Mouse (Mus musculus): Measurements from ENCODE around the gene Pacsin1.

Gene Pacsin1

DNA sequence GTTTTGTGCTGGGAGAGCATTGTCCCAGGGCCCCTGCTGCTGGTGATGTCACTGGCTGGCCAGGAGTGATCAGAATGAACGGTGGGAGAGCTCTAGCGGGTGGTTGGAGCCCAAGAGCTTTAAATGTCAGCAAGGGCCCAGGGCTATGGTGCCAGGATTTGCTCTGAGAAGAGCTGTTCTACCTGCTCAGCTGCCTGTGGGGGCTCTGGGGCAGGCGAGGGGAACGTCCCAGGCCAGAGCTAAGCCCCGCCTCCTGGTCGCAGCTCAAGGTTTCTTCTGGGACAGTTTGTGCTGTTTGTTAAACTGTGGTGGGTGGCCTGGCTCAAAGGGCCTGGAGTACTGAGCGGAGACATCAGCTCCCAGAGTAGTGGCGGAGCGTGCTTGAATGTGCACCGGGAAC is 70.1 kb downstream of the Pacsin1 start:
- DNase-seq: no peak

DNA sequence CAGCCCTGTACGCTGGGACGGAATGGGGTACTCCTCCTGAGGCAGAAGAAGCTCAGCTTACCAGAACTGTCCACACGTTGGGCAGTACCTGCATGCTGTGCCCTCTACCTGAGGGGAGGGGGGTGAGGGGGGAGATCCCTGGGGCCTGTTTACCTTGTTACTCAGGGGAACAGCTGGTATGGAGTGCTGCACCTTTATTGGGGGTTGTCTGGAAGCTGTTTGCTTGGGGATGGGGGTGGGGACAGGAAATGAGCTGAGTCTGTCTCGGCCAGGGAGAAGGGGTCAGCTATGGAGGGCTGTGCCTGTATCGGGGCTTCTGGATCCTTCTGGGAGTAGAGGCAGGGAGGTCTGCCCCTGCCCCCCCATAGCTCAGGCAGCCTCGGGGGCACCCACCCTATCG is 71.2 kb downstream of the Pacsin1 start:
- no peak for DNase-seq

DNA sequence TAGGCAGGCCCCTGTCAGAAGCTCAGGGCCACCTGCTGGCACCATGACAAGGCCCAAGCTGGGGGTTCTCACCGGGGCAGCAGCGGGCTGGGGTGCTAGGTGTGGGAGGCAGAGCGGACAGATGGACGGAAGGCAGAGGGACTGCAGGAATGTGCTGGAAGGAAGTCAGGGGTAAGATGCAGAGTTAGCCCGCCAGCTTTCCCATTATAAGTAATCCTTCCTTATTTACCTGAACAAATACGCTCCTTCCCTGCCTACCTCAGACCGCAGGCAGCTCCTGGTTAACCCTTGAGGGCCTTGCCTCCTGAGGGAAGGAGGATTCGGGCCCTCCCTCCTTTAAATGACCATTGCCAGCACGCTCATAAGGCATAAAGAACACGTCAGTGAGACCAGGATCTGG is 73.5 kb downstream of the Pacsin1 start, which contains the start of gene Spdef:
Gene Spdef (minus strand): TSS at position 186 of the 400 bp plus-strand sequence.
- no peak for DNase-seq

DNA sequence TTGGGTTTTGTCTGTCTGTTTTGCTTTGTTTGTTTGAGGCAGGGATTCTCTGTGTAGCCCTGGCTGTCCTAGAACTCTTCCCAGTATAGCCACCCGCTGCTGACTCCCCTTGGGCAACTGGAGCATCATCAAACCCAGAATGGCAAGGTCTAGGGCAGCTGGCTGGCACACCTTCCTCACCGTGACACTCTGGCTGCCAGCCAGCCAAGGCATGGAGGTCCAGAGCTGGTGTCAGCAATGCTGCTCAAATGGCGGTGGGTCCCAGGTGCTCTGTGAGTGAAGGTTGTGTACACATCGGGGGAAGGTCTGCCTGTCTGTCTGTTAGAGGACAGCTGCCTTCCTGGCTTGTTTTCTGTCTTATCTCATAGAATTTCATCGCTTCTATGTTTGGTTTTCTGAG is 76.8 kb downstream of the Pacsin1 start:
- DNase-seq: peak; percentile 52 to 57

DNA sequence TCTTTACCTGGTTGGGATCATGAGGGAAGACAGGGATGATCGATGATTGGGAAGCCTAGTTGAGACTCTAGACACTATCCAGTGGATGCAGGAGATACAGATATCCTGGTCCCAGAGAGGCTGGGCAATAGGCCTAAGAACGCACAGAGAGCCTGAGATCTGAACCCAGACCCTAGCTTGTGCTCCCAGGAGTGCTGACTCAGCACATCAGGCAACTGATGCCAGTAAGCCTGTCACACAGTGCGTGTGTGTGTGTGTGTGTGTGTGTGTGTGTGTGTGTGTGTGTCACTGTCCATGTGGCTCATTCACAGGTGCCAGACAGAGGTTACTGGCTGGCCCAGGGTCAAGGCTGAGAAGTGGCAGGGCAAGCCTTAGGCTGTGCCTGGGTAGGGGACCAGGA is 77.4 kb downstream of the Pacsin1 start:
- DNase-seq: no peak

DNA sequence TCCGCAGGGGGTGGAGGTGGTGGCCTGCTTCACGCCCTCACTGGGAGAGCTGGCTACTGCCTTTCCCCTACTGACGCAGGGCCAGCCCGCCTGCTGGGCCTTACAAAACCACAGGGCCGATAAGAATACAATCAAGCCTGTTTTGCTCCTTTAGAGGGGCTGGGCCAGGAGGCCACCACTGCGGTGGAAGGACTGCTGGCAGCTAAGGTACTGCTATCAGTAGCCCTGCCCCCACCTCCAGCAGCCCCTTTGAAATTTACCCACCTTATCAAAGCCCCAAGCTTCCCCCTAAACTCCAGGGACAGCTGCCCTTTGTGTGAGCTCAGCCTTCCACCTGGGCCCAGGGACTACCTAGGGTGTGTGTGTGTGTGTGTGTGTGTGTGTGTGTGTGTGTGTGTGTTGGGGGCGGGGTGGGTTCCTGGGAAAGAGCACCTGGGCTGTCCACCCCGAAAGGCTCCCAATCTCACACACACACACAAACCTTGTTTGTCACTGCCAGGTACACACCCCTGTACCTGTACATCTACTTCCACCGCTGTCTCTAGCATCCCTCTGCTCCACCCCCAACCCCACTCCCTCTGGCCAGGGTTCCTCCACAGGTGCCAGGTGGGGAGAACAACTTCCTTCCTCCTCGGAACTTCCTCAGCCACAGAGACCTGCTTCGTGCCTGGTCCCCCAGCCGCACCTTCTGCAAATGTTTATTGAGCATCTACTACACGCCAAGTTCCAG is 79.2 kb downstream of the Pacsin1 start:
- DNase-seq: no peak

DNA sequence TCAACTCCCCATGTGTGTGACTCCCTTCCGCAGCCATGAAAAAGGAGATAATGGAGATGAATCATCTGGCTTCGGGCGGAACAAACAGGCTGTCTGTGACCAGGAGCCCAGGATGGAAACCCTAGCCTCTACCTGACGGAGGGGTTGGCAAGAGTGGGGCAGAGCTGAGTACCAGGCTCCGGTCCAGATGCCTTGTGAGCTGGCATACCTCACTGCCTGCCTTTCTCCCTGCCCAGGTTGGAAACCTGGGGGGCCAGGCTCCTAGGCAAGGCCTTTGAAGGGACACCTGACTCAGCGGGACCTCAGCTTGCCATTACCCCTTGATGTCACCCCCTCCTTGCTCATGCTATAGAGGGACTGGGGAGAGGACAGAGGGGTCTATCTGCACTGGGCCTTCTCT is 85.7 kb downstream of the Pacsin1 start:
- no peak for DNase-seq

DNA sequence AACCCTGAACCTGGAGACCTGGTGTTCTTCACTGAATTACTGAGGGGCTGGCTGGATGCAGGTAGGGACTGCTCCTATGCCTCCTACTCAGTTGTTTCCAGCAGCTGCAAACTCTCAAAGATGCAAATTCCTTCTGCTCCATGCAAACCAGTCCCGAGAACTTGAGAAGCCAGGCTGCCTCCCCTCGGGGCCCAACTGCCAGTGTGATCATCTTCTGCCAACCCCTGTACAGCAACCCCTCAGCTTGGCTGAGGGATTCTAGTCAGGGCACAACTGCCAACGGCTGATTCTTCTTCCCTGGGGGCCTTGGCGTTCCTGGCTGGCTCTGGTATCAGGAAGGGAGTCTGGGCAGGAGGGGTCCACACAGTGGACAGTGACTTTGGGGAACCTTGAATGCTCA is 91.1 kb downstream of the Pacsin1 start:
- DNase-seq: peak in 1 of 2 experiments; percentile 48

DNA sequence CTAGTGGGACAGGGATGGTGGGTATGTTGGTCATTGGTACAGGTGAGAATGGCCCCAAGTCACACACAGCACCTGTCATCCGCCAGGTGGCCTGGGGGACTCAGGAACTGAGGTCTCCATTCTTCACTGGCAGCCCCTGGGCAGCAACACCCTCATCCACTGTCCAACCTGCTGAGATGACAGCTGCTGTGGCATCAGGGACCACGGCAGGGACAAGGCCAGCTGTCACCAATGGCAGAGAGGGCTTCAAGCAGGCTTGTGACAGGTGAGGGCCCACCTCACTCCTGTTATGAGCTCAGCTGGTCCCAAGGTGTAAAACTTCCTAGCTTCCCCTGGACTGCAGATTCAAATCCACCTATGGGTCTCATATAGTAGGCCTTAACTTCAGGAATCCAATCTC is 92.8 kb downstream of the Pacsin1 start:
- DNase-seq: no peak

DNA sequence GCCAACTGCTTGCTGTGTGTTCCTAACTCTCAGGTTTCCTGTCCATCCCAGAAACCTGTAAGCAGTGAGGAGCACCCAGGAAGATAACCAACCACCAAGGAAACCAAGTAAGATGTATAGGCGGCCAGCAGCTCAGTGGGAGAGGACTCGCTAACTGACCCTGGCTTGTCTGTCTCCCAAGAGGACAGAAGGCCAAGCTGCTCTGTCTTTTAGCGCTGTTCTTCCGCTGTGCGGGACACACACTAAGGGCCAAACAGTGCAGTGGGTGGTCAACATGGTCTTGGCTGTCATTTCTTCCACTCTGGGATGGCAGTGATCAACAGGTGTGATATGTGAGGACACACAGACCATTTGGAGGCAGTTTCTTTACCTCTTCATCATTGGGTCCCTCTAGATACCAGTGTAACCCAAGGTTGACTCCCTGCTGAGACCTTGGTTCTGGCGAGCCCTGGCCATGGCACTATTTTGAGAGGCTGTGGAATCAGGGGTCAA is 95.2 kb downstream of the Pacsin1 start:
- DNase-seq: peak; percentile 53 to 74

DNA sequence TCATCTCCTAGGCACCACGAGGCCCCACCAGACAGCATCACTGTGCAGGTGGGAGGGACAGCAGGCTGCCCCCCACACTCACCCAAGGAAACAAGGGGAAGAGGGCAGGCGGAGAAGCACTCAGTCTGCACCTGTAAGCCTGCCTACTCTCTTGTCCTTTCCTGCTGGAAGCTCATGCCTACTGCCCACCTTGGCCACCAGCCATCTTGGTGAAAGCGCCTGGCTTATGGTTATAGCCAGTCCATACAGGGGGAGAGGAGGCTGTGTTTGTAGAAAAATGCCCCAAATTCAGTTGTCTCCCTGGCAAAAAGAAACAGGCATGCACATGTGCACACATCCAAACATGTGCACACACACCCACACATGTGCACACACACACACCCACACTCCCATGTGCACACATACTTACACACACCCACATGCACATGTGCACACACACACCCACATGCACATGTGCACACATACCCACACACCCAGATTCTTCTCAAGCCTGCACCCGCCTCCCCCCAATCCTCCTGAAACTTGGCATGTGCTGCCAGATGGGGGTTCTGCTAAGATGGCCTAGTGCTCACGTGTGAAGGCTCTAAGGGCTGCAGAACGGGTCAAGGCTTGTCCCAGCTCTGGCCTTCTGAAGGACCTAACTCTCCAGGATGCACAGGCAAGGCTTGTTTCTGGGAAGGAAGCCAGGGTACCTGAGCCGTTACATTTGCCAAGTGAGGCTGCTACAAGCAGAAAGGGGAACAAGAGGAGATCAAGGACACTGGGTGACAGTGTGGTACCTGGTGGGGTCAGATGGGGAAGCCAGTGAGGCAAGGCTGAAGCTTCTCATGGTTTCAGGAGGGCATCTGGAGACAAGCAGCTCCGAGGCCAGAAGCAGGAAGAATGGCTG is 96.2 kb downstream of the Pacsin1 start:
- DNase-seq: peak; percentile 69 to 72

DNA sequence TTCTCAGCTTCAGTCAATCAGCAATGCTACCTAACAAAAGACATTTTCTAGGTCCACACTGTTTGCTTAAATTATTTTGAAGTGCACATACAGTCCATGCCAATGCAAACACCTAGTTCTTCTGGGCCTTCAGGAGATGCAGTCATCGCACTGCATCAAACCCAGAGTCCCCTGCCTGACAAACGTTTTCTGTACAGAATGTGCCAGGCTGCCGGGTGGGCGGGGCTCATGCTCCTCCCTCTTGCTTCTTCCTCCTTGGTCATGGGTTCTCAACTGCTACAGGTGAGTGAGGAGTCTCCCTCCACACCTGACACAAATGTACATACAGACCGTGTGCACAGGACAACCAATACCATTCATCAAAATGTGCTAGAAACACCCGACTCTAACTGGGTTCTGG is 104.9 kb downstream of the Pacsin1 start:
- peak in 1 of 2 experiments; percentile 10 for DNase-seq

Measured in cerebellum, postnatal 10 days (tissue).